18 mouse cellular contexts compared by ENCODE assay signal in genomic region chr5:99496157-99496453, GRCm38 (mm10).
DNase-seq lines count a peak whose midpoint lies in the region; ATAC-seq and TF ChIP-seq lines count a peak whose summit lies in the region.
"Had no signal": no experiment of that assay in that cellular context is flagged by ENCODE, and none has a peak within 500 bp of the region (broad histone marks: within the 10 kb centered on the region; RNA-seq: fewer than 3 reads in every experiment).

No protein-coding gene starts in this region.

- 0 out of 2 replicates have a peak, but pooled peaks have one; percentile 28 for ATAC-seq in embryonic facial prominence, embryonic 14.5 days (ENCODE audit: low read depth)
- ATAC-seq in midbrain, embryonic 14.5 days (ENCODE audit: low FRiP score, low TSS enrichment), result no peak; the same call in 1 of the 2 replicates
- peak; percentile 70 for ATAC-seq in forebrain, embryonic 11.5 days (replicated peaks; ENCODE audit: low FRiP score)
- peak; percentile 37; the same call in 1 of the 2 replicates for ATAC-seq in hindbrain, postnatal 0 days
- ATAC-seq: intestine, embryonic 15.5 days; liver, postnatal 0 days had no signal

- no peaks in the 10 kb centered on the region for H3K27me3 ChIP-seq in embryonic facial prominence, embryonic 14.5 days (replicated peaks; ENCODE audit: control insufficient read depth, insufficient read depth, low read length)
- no peaks in the 10 kb centered on the region for H3K27me3 ChIP-seq in embryonic facial prominence, embryonic 10.5 days (replicated peaks; ENCODE audit: low read depth, poor library complexity, severe bottlenecking)
- H3K27me3 ChIP-seq in midbrain, embryonic 10.5 days (ENCODE audit: low read depth, poor library complexity, severe bottlenecking), result peaks cover 43% of the 10 kb centered on the region
- H3K27me3 ChIP-seq in midbrain, embryonic 14.5 days (ENCODE audit: control insufficient read depth, insufficient read depth, low read length), result no peaks in the 10 kb centered on the region
- no peaks in the 10 kb centered on the region for H3K27me3 ChIP-seq in forebrain, embryonic 11.5 days (ENCODE audit: control insufficient read depth, insufficient read depth, low read length)
- H3K27me3 ChIP-seq in hindbrain, postnatal 0 days (ENCODE audit: insufficient read depth, low read length), result no peaks in the 10 kb centered on the region
- H3K27me3 ChIP-seq: CH12.LX; heart, embryonic 13.5 days; intestine, embryonic 15.5 days had no signal

- no peak overlapping the region for H3K4me3 ChIP-seq in embryonic facial prominence, embryonic 14.5 days (ENCODE audit: low read depth, low read length)
- H3K4me3 ChIP-seq in embryonic facial prominence, embryonic 10.5 days, result no peak overlapping the region
- H3K4me3 ChIP-seq in midbrain, embryonic 10.5 days, result no peak overlapping the region
- no peak overlapping the region for H3K4me3 ChIP-seq in midbrain, embryonic 14.5 days (replicated peaks; ENCODE audit: low read depth, low read length)
- H3K4me3 ChIP-seq in forebrain, embryonic 11.5 days (ENCODE audit: low read depth, low read length), result no peak overlapping the region
- no peak overlapping the region for H3K4me3 ChIP-seq in hindbrain, postnatal 0 days (ENCODE audit: low read length)
- H3K4me3 ChIP-seq: heart, embryonic 13.5 days; intestine, embryonic 15.5 days had no signal

- TF ChIP-seq CTCF in hindbrain, postnatal 0 days (IDR thresholded peaks at IDR 0.05; ENCODE audit: low read depth), result no peak

- no peak overlapping the region for H3K4me2 ChIP-seq in embryonic facial prominence, embryonic 14.5 days (ENCODE audit: low read depth, low read length)
- no peak overlapping the region for H3K4me2 ChIP-seq in midbrain, embryonic 14.5 days (ENCODE audit: low read length)
- no peak overlapping the region for H3K4me2 ChIP-seq in forebrain, embryonic 11.5 days (ENCODE audit: low read depth, low read length, severe bottlenecking)
- no peak overlapping the region for H3K4me2 ChIP-seq in hindbrain, postnatal 0 days (ENCODE audit: low read depth, low read length)
- H3K4me2 ChIP-seq: heart, embryonic 13.5 days; intestine, embryonic 15.5 days had no signal

- no peaks in the 10 kb centered on the region for H3K36me3 ChIP-seq in embryonic facial prominence, embryonic 14.5 days (ENCODE audit: control insufficient read depth, insufficient read depth, low read length)
- no peaks in the 10 kb centered on the region for H3K36me3 ChIP-seq in embryonic facial prominence, embryonic 10.5 days (replicated peaks)
- H3K36me3 ChIP-seq in midbrain, embryonic 10.5 days, result no peaks in the 10 kb centered on the region
- H3K36me3 ChIP-seq in midbrain, embryonic 14.5 days (ENCODE audit: control insufficient read depth, insufficient read depth, low read length), result no peaks in the 10 kb centered on the region
- H3K36me3 ChIP-seq in forebrain, embryonic 11.5 days (ENCODE audit: control insufficient read depth, insufficient read depth, low read length), result no peaks in the 10 kb centered on the region
- no peaks in the 10 kb centered on the region for H3K36me3 ChIP-seq in hindbrain, postnatal 0 days (ENCODE audit: insufficient read depth, low read length)
- H3K36me3 ChIP-seq: heart, embryonic 13.5 days; intestine, embryonic 15.5 days had no signal

- H3K4me1 ChIP-seq in embryonic facial prominence, embryonic 14.5 days (ENCODE audit: control insufficient read depth, insufficient read depth, low read length), result peaks cover 5% of the 10 kb centered on the region; the same call in 1 of the 2 replicates
- H3K4me1 ChIP-seq in embryonic facial prominence, embryonic 10.5 days, result peaks cover 30% of the 10 kb centered on the region
- H3K4me1 ChIP-seq in midbrain, embryonic 10.5 days, result peaks cover 33% of the 10 kb centered on the region
- peaks cover 18% of the 10 kb centered on the region for H3K4me1 ChIP-seq in midbrain, embryonic 14.5 days (ENCODE audit: control insufficient read depth, insufficient read depth, low read length)
- H3K4me1 ChIP-seq in forebrain, embryonic 11.5 days (replicated peaks; ENCODE audit: control insufficient read depth, insufficient read depth, low read length), result peaks cover 5% of the 10 kb centered on the region; the same call in 1 of the 2 replicates
- peaks cover 7% of the 10 kb centered on the region; the same call in 1 of the 2 replicates for H3K4me1 ChIP-seq in hindbrain, postnatal 0 days (ENCODE audit: insufficient read depth, low read length)
- H3K4me1 ChIP-seq: intestine, embryonic 15.5 days had no signal

- no peak overlapping the region for H3K27ac ChIP-seq in embryonic facial prominence, embryonic 14.5 days (replicated peaks; ENCODE audit: low read depth, low read length)
- H3K27ac ChIP-seq in embryonic facial prominence, embryonic 10.5 days (replicated peaks), result no peak overlapping the region
- 0 out of 2 replicates have a peak overlapping the region, but pooled peaks have one; percentile 64 for H3K27ac ChIP-seq in midbrain, embryonic 10.5 days (replicated peaks)
- no peak overlapping the region for H3K27ac ChIP-seq in midbrain, embryonic 14.5 days (replicated peaks; ENCODE audit: low read depth, low read length)
- no peak overlapping the region for H3K27ac ChIP-seq in forebrain, embryonic 11.5 days (ENCODE audit: low read depth, low read length)
- no peak overlapping the region for H3K27ac ChIP-seq in hindbrain, postnatal 0 days
- H3K27ac ChIP-seq: heart, embryonic 13.5 days; intestine, embryonic 15.5 days had no signal

- H3K9ac ChIP-seq in embryonic facial prominence, embryonic 14.5 days (ENCODE audit: low read depth, low read length), result no peak overlapping the region
- no peak overlapping the region for H3K9ac ChIP-seq in midbrain, embryonic 14.5 days (replicated peaks; ENCODE audit: low read length)
- H3K9ac ChIP-seq in forebrain, embryonic 11.5 days (ENCODE audit: low read length), result no peak overlapping the region
- H3K9ac ChIP-seq in hindbrain, postnatal 0 days (replicated peaks; ENCODE audit: low read length), result no peak overlapping the region
- H3K9ac ChIP-seq: heart, embryonic 13.5 days; intestine, embryonic 15.5 days; liver, postnatal 0 days had no signal

- no peaks in the 10 kb centered on the region for H3K9me3 ChIP-seq in embryonic facial prominence, embryonic 14.5 days (ENCODE audit: control insufficient read depth, low read length)
- H3K9me3 ChIP-seq in embryonic facial prominence, embryonic 10.5 days, result no peaks in the 10 kb centered on the region
- no peaks in the 10 kb centered on the region for H3K9me3 ChIP-seq in midbrain, embryonic 10.5 days (replicated peaks)
- H3K9me3 ChIP-seq in midbrain, embryonic 14.5 days (ENCODE audit: control insufficient read depth, low read length), result no peaks in the 10 kb centered on the region
- H3K9me3 ChIP-seq in forebrain, embryonic 11.5 days (ENCODE audit: control insufficient read depth, low read length), result no peaks in the 10 kb centered on the region
- H3K9me3 ChIP-seq in hindbrain, postnatal 0 days (ENCODE audit: low read length), result no peaks in the 10 kb centered on the region
- H3K9me3 ChIP-seq: heart, embryonic 13.5 days; intestine, embryonic 15.5 days had no signal

- 67% methylated on average over 1 of the region's 1 CpGs for WGBS in embryonic facial prominence, embryonic 14.5 days
- WGBS in embryonic facial prominence, embryonic 10.5 days, result 60% methylated on average over 1 of the region's 1 CpGs
- WGBS in midbrain, embryonic 10.5 days, result 56% methylated on average over 1 of the region's 1 CpGs
- WGBS in midbrain, embryonic 14.5 days, result 18% methylated on average over 1 of the region's 1 CpGs
- 43% methylated on average over 1 of the region's 1 CpGs for WGBS in forebrain, embryonic 11.5 days
- 50% methylated on average over 1 of the region's 1 CpGs for WGBS in hindbrain, postnatal 0 days

- DNase-seq in embryonic facial prominence, embryonic 14.5 days (ENCODE audit: low spot score), result no peak
- DNase-seq in embryonic facial prominence, embryonic 10.5 days (ENCODE audit: low spot score), result no peak
- DNase-seq in midbrain, embryonic 10.5 days (ENCODE audit: low spot score), result peak; percentile 19
- DNase-seq in midbrain, embryonic 14.5 days, result no peak
- no peak for DNase-seq in forebrain, embryonic 11.5 days (ENCODE audit: low spot score)
- DNase-seq in hindbrain, postnatal 0 days (ENCODE audit: low spot score), result peak; percentile 19
- DNase-seq in layer of hippocampus, postnatal 25 days (ENCODE audit: extremely low spot score in 1 of 2, low spot score in 1 of 2), result no peak
- no peak for DNase-seq in adrenal gland, adult 8-10 months
- DNase-seq: cerebellum, adult 11 months; cerebellum, postnatal 36 days; heart, postnatal 36 days; layer of hippocampus, postnatal 36 days; liver; liver, postnatal 0 days; thymus, postnatal 36 days had no signal

Comparison
In these comparisons a context has a peak if more than half of its experiments do, and no peak if none do; other contexts are left out.
1. DNase-seq: peak in midbrain, embryonic 10.5 days (single experiment) and hindbrain, postnatal 0 days (single experiment); none in embryonic facial prominence, embryonic 14.5 days (single experiment), embryonic facial prominence, embryonic 10.5 days (single experiment), midbrain, embryonic 14.5 days (single experiment), forebrain, embryonic 11.5 days (single experiment), layer of hippocampus, postnatal 25 days (0 of 2) and adrenal gland, adult 8-10 months (single experiment).